Mouse (Mus musculus): Measurements from ENCODE around the gene Cd300e. TPM values are rescaled to one million over a fixed set of nuclear protein-coding genes. Genes with fewer than 3 reads are reported as not detected.

Gene Cd300e
- 0.04 TPM for polyA plus RNA-seq (2021)

DNA sequence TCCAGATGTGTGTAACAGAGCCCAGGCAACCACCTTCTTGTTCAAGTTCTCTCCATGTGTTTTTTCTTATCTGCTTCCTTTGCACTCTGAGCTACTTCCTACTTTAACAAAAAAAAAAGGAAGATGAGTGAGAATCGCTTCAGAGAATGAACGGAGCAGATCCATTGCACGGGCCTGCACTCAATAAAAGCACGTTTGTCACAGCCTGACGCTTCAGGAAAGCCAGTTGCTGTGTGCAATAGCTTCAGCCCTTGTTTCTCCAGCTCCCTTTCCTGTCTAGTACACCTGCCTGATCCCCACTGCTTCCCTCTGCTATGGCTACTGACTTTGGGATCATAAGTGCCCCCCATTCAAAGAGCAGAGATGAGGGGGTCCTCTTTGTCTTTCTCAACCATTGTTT is at the start of gene Cd300e:
TSS of gene Cd300e (minus strand) at position 101 of the 400 bp plus-strand sequence.
- in situ Hi-C loops (cut with MboI; ENCODE audit: low pct_unique_long_range_greater_than_20kb), result loop anchor here (25.0 kb wide), 1 partner anchor 275 kb away; the partner anchor contains the start of genes Btbd17 and Gpr142
- no peak for TF ChIP-seq CTCF (IDR thresholded peaks at IDR 0.05)
- ATAC-seq (no peak), DNase-seq (ENCODE audit: low read depth, low spot score) (no peak)
- H3K27me3 ChIP-seq, result no peaks in the 10 kb centered on the region
- ChIA-PET CTCF (no interaction called here), POLR2A (no interaction called here)

DNA sequence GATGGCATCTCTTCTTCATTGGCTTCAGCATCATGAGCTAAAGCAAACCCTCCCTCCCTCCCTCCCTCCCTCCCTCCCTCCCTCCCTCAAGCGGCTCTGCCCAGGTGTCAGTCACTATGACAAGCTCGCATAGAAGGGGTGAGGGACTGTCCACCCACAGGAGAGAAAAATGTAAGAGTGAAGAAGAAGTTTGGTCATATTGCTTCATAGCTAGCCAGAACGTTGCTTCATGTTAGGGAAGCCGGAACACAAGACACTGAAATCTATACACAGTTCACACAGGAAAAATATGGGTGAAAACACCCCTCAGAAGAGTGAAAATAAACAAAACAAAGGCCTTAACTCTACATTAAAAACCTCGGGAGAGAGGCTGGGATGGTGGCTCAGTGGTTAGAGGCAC is 48.3 kb upstream of the Cd300e start:
- no peak for TF ChIP-seq CTCF (IDR thresholded peaks at IDR 0.05)
- no peak for DNase-seq (ENCODE audit: low read depth, low spot score)
- CTCF ChIA-PET, result no interaction called here
- no peak for ATAC-seq
- POLR2A ChIA-PET, result no interaction called here
- peaks cover 20% of the 10 kb centered on the region for H3K27me3 ChIP-seq
- in situ Hi-C loops (cut with MboI; ENCODE audit: low pct_unique_long_range_greater_than_20kb), result no loop called here

DNA sequence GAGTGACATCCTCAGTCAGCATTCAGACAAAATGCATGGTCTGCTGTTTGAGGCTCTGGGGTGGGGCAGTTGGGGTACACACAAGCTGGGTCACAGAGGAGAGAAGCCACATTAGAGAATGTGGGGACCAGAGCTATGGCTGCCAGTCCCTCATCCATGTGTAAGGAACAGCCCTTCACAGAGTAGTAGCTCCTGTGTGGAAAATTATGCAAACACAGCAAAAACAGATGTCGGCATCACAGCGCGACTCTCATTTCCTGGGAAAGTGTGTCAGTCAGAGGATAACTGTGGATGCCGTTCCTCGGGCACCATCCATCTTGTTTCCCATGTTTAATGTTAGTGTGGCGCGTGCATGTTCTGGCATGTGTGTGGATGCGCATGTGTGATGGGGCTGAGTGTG is 46.2 kb upstream of the Cd300e start:
- TF ChIP-seq CTCF (IDR thresholded peaks at IDR 0.05), result no peak
- ATAC-seq, result no peak
- ChIA-PET POLR2A (no interaction called here), CTCF (no interaction called here)
- in situ Hi-C loops (cut with MboI; ENCODE audit: low pct_unique_long_range_greater_than_20kb), result no loop called here
- H3K27me3 ChIP-seq, result peaks cover 16% of the 10 kb centered on the region
- DNase-seq (ENCODE audit: low read depth, low spot score), result no peak

- peaks cover 14% of the 10 kb centered on the region for H3K27me3 ChIP-seq
- POLR2A ChIA-PET, result no interaction called here
- DNase-seq (ENCODE audit: low read depth, low spot score) (no peak), ATAC-seq (no peak)
- TF ChIP-seq CTCF (IDR thresholded peaks at IDR 0.05), result no peak
- in situ Hi-C loops (cut with MboI; ENCODE audit: low pct_unique_long_range_greater_than_20kb), result no loop called here
- CTCF ChIA-PET, result no interaction called here
Measured at GRCm38 (mm10) chr11:115107403-115107916, 45.5 kb upstream of the Cd300e start.

DNA sequence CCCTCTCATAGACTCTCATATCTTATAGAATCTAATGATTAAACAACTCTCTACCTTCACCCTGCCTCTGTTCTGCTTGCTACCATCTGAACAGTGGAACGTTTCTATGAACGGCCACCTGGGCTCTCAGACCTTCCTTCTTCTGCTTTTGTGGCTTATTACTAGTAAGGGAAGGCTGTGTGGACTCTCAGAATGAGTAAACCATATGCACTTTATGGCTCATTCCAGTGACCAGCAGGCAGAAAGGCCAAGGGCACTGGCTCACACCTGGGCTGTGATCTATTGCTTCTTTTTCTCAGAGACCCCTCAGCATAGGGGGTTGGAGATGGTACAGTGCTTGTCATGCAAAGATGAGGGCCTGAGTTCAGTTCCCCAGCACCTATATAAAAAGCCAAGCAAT is 44.7 kb upstream of the Cd300e start:
- DNase-seq (ENCODE audit: low read depth, low spot score) (no peak), ATAC-seq (no peak)
- peaks cover 6% of the 10 kb centered on the region for H3K27me3 ChIP-seq
- in situ Hi-C loops (cut with MboI; ENCODE audit: low pct_unique_long_range_greater_than_20kb), result no loop called here
- ChIA-PET POLR2A (no interaction called here), CTCF (no interaction called here)
- TF ChIP-seq CTCF (IDR thresholded peaks at IDR 0.05), result no peak

DNA sequence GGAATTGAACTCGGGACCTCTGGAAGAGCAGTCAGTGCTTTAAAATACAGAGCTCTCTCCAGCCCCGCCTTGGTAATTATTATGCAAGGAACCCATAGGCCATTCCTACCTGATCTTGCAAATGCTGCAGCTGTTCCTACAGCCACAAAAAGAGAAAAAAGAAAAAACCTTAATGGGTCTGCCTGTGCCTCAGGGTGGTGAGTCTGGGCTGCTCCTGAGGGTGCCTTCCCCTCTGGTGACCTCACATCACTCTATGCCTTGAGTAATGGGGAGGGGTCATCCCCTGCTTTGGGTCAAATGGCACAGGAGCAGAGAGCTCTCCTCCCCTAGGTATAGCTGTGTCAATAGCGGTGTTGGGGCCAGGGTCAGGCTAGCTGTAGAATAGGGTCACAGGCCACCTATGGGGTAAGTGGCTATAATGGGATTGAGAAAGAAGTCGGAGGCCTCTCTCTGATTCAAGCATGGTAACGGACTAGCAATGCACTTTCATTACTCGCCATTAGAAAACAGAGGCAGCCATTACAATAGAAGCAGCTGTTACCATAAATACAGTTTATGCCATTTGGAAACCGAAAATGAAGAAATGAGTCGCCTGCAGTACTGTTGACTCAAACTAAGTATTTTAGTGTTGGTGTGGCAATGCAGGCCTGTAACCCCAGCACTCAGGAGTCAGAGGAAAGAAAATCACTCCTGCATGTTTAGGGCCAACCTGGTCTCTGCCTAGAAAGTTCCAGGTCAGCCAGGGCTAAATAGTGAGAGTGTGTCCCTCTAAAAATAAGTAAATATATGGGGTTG is 43.0 kb upstream of the Cd300e start:
- TF ChIP-seq CTCF (IDR thresholded peaks at IDR 0.05), result no peak
- H3K27me3 ChIP-seq, result peaks cover 12% of the 10 kb centered on the region
- CTCF ChIA-PET, result interaction anchor here (1.1 kb wide), 1 partner anchor 24 kb away, joined by 3 read pairs; no protein-coding TSS in a partner anchor
- no peak for DNase-seq (ENCODE audit: low read depth, low spot score)
- in situ Hi-C loops (cut with MboI; ENCODE audit: low pct_unique_long_range_greater_than_20kb), result no loop called here
- no peak for ATAC-seq
- POLR2A ChIA-PET, result no interaction called here

DNA sequence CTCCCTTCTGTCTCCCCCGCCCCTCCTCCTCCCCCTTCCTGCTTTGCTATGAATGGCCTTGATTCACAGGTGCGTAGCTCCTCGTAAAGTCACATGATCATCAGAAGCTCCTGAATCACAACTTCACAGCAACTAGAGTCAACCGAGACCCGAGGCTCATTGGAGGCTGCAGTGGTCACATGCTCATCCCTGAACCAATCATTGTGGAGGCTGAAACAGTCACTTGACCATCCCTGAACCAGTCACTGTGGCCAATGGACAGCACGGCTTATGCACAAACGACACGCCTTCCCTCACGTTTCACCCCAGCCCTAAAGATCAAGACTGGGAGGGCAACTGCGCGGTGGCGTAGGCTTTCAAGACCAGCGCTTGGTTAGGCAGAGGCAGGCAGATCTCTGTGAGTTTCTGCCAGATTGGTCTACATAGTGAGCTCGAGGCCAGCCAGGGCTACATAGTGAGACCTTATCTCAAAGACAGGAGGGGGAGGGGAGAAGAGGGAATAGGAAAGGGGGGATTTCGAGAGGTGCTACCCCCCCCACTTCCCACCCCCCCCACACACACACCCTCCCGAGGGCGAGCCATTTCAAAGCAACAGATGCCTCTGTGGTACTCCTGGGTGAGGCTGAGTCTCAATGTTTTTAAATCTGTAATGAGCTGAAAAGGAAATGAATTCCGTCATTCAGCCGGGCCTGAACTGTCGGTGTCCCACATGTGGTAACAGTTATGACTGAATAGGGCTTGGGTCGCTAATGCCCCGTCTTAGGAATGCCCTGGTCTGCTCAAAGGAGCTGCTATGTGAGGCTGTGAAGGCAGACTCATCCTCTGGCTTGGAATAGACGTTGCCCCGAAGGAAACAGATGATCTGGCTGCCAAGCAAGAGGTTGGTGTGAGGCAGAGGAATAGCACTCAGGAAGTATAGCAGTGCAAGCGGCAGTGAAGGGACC is 41.8 kb upstream of the Cd300e start:
- ATAC-seq (no peak), DNase-seq (ENCODE audit: low read depth, low spot score) (no peak)
- H3K27me3 ChIP-seq, result peaks cover 9% of the 10 kb centered on the region

DNA sequence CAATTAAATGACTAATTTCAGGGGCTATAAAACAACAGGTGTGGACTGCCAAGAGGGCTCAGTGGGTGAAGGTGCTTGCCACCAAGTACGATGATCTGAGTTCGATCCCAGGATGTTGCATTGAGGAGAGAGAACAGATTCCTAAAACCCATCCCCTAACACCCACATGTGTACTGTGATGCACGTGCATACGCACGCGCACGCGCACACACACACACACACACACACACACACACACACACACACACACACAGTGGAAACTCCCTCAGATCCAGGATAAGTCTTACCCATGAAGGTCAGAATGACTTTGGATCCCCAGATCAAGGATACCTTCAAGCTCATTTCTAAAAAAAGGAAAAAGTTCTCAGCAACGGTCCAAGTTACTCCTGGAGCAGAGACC is 40.1 kb upstream of the Cd300e start:
- peaks cover 9% of the 10 kb centered on the region for H3K27me3 ChIP-seq
- DNase-seq (ENCODE audit: low read depth, low spot score), result no peak
- ChIA-PET CTCF (interaction anchor here (0.6 kb wide), 1 partner anchor 1145 kb away, joined by 3 read pairs; no protein-coding TSS in a partner anchor), POLR2A (no interaction called here)
- TF ChIP-seq CTCF (IDR thresholded peaks at IDR 0.05), result no peak
- in situ Hi-C loops (cut with MboI; ENCODE audit: low pct_unique_long_range_greater_than_20kb), result no loop called here
- ATAC-seq, result no peak

More for the DNA sequence above, 41.8 kb upstream of the Cd300e start:
- in situ Hi-C loops (cut with MboI; ENCODE audit: low pct_unique_long_range_greater_than_20kb), result no loop called here
- CTCF ChIA-PET, result interaction anchor here (1.1 kb wide), 1 partner anchor 22 kb away, joined by 3 read pairs; no protein-coding TSS in a partner anchor
- POLR2A ChIA-PET, result no interaction called here
- TF ChIP-seq CTCF (IDR thresholded peaks at IDR 0.05), result no peak

- peaks cover 9% of the 10 kb centered on the region for H3K27me3 ChIP-seq
- no peak for ATAC-seq
- no peak for DNase-seq (ENCODE audit: low read depth, low spot score)
- in situ Hi-C loops (cut with MboI; ENCODE audit: low pct_unique_long_range_greater_than_20kb), result no loop called here
- no peak for TF ChIP-seq CTCF (IDR thresholded peaks at IDR 0.05)
- POLR2A ChIA-PET, result no interaction called here
- CTCF ChIA-PET, result no interaction called here
Measured at GRCm38 (mm10) chr11:115101615-115102051, 39.7 kb upstream of the Cd300e start.

DNA sequence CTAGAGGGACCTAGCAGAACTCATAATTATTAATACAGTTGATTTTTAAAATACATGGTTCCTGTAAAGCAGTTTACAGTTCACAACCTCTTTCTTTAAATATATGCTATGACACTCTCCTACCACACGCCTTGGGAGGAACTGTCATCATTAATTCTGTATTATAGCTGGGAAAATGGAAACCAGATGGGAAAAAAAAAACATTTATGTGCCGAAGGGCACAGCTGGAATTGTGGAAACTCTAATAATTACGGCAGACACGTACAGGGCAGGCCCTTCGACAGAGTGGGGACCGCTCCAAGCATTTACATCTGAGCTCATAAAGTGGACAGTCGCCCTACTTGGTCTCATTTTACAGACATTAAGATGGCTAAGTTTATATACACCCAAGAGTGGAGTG is 38.8 kb upstream of the Cd300e start:
- ATAC-seq, result no peak
- in situ Hi-C loops (cut with MboI; ENCODE audit: low pct_unique_long_range_greater_than_20kb), result no loop called here
- ChIA-PET CTCF (no interaction called here), POLR2A (no interaction called here)
- DNase-seq (ENCODE audit: low read depth, low spot score), result no peak
- peaks cover 9% of the 10 kb centered on the region for H3K27me3 ChIP-seq
- no peak for TF ChIP-seq CTCF (IDR thresholded peaks at IDR 0.05)
